Mouse (Mus musculus): Measurements from ENCODE around the gene Abcc4.
"Not testable (repeated sequence)": the region's sequence is repeated elsewhere in the genome, so short reads cannot be mapped to it uniquely, and the experiment has no call there.

Gene Abcc4

GRCm38 (mm10) chr14:118572688-118573245 lies 133.3 kb downstream of the Abcc4 start:
- no peak for DNase-seq

DNA sequence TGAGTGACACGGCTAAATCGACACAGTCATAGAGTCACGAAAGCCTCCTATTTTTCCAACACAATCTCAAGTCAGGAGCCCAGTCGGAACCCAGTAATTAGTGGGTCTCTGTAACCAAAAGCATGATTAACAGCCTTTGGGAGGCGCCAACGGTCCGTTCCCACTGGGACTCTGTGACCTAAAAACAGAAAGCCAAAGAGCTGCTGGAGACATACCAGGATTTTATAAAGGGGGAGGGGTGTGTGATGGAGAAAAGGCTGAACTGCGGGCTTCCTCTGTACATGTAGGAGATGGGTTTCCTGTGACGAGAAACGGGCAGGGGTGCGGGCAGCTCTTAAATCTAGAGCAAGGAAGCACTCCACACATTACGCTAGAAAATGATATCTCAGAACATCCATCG lies 136.4 kb downstream of the Abcc4 start:
- no peak for DNase-seq

DNA sequence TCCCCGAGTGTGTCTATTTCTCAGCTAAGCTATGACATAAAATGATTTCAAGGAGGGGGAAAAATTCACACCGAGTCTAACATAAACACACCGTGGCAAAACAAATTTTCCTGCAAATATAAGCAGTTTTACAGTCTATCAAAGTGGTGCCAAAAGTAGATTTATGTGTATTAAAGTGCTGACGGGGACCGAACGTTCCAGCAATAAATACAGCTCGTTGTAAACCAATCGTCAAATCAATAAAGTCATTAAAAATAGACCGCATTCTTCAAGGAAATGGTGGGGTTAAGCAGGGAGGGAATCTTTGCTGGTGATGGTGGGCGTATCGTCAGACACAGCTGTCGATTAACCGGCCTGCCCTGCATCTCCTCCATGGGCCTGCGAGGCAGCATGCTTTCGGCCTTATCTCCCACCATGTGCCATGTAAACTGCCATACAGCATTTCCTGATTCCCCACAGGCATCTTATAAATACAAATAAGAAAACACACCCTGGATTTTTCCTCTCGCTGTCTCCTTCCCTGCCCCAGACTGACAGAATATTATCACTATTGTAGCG lies 137.8 kb downstream of the Abcc4 start:
- no peak for DNase-seq

DNA sequence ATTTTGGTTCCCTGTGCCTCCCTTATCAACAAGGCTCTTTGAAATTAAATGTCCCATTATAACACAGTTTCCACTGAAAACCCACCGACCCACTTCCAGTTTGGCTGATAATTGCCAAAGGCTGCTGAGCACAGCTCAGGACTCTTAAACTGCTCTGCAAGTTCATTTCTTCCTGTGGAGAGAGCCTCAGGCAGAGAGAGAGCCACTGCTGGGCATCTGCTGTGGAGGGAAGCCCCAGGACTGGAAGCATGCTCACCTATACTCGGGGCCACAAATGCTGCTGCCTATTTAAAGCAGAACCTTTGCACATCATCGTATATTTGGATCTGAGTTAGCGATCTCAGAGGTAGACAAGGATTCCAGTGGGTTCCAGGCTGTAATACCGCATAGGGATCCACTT lies 139.2 kb downstream of the Abcc4 start:
- DNase-seq: no peak

GRCm38 (mm10) chr14:118566214-118566688 lies 139.8 kb downstream of the Abcc4 start:
- DNase-seq: no peak

DNA sequence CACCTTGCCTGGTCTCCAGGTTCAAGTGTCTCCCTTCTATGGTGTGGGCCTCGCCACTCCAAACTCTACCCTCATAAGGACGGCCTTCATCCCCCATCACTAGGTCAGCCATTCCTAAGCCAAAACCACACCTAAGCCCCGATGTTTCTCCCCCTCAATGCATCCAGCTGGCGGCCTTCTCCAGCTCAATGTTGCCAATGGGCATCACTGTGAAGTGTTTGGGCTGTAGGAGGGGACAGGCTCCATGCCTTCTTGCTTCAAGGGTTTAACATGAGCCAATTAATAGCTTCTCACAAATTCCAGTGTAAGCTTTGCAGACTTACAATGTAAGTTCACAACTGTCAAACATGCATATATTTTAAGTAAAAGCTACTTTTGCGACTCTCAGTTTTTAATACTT lies 140.3 kb downstream of the Abcc4 start:
- no peak for DNase-seq

- DNase-seq: no peak
Measured at GRCm38 (mm10) chr14:118563570-118563969, 142.4 kb downstream of the Abcc4 start.

DNA sequence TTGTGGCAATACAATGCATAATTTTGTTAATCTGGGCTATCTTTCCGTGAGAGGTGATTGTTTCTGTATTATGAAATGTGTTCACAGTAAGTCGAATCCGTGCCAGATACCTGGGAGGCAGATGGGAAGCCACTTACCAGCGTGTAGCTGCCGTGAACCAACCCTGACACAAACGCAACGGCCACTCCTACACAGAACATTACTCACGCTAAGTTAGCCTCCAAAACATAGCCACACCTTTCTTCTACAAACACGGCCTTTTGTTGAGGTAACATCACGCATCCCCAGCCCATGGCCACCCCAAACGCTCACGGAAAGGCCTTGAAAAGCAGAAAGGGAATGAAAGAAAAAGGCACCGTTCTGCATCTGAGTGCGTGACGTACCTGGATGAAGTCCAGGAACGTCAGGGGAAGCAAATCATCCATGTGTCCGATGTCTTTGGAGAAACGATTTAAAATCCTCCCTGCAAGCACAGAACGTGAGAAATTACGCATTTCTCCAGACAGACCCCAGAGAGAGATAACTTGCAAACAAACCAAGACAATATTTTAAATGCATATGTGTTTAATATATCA lies 153.0 kb downstream of the Abcc4 start:
- DNase-seq: no peak

DNA sequence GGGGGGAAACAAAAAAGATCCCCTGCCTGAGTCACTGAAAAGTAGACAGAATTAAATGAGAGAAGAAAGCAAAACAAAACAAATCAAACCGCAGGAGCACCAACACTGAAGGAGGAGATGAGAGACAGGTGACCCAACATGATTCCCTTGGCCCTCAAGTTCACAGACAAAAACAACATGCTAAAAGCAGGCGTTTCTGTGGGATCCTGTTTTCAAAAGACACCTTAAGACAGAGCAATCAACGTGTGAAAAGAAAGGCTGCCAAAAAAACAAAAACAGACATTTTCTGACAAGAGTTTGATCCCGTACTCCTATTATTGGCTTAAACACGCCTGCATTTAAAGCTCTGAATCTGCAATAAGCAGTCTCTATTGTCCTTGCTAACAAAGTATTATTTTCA lies 153.6 kb downstream of the Abcc4 start:
- DNase-seq: no peak

DNA sequence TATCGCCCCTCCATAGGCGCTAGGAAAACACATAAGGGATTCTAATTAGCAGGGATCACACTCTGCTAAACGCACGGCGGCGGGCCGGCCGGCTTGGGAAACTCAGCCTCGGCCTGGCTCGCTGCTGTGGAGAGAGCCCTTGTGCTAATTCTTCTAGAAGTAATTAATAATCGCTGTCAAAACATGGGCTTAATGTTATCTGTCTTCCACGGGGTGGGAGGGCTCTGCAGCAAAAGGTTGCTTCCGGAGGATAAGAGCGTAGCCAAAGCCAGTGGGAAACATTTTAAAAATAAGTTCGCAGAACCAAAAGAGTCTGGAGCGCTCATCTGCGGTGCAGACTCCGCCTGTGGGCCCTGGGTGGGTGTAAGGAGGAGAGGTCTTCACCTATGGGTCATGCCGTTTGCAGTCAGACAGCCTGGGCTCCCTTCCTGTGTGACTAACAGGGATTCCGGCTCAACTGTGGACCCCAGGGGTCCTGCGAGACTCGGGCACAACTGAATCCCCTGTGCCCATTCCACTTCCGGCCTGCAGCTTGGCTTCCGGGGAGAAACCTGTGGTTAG lies 154.2 kb downstream of the Abcc4 start:
- DNase-seq: peak; percentile 48

DNA sequence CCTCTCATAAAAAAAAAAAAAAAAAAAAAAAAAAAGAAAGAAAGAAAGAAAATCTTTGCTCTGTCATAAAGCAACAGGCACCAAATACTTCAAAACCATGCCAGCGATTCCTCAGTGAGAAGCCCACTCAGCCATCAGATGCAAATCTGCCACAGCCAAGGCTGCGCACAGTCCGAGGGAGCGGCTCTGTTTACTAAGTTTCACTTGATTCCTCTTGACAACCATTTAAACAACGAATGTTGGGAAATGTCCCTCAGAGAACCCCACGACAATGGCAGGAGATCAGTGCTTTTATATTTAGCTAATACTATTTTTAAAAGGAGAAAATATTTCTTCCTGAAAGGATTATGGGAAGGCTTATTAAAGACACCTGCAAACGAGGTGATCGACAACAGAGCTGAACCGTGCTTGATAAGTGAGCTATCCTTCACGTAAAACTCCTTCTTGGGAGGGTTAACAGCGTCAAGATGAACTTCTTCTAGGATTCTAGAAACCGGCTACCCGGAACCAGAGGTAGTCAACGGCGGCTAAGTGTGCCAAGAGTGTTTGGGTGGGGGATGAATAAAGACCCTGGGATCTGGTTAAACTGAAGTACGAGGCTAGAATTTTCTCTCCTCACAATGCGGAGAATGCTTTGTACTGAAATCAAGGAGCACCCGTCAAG lies 154.8 kb downstream of the Abcc4 start:
- DNase-seq: no peak

GRCm38 (mm10) chr14:118544493-118544892 lies 161.5 kb downstream of the Abcc4 start:
- DNase-seq: no peak

GRCm38 (mm10) chr14:118542947-118543346 lies 163.1 kb downstream of the Abcc4 start:
- DNase-seq: no peak

DNA sequence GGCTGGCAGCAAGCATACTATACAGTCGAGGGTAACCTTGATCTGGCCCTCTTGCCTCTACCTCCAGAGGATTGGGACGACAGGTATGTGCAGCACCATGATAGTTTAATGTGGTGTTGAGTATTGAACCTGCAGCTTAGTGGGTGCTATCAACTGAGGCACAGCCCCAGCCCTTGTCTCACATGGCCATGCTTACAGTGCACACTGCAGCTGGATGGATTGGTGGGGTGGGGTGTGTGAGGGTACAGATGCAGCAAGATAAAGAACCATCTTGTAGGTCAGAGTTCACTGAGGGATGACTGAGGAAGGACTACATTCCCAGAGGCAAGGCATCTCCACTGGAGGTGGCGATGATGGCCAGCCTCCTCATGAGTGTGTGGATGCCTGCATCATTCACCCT lies 174.5 kb downstream of the Abcc4 start:
- no peak for DNase-seq

DNA sequence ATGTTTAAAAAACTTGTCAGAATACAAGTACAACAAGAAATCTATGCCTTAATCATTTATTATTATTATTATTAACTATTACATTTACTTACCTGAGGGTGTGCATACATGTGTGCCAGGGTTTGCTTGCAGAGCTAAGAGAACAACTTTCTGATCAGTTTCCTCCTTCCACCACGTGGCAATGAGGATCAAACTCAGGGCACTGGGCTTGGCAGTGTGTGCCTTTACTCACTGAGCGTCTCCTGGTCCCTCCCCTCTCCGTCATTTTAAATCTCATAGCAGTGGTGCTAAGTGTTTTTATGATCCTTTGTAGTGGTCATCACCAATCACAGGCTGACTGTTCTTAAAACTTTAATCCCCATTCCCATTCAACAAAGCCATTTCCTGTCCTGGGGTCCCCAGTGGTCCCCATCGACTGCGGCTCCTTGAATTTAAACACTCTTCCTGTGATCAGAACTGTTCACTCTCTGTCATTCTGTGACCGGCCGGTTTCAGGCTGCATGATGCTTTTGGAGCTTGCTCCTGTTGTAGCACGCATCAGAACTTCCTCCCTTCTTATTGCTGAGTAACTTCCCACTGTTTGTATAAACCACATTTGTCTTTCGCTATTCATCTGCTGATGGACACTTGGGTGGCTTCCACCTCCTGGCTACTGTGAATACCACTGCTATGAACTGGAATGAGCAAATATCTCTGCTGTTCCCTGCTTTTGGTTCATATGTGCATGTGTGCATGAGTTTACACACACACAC lies 191.6 kb downstream of the Abcc4 start:
- DNase-seq: no peak

DNA sequence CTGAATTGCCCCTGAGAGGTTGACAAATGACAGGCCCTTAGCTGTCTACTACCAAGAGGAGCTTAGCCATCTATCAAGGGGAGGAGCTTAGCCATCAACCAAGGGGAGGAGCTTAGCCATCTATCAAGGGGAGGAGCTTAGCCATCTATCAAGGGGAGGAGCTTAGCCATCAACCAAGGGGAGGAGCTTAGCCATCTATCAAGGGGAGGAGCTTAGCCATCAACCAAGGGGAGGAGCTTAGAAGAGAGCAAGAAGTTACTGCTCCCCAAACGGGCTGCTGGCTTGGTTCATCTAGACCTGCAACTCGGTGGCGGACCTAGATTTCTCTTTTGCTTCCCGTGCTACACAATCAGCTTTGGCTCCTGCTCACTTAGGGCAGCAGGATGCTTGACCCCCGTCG lies 194.3 kb downstream of the Abcc4 start:
- not testable (repeated sequence) for DNase-seq

DNA sequence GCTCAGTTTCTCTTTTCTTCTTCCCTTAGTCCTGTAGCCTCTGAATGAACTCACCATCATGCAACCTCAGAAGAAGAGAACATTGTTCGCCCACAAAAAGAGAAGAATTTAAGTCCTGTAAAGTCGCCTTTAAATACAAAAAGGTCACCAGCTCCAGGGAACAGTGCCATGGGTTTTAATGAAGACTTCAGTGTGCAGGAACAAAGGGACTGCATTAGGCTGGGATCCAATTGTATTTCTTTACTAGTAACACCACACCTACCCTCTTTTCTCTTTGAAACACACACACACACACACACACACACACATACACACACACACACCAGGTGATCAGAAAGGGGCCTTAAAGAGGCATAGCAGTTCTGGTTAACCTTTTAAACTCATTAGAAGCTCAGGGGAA lies 195.2 kb downstream of the Abcc4 start:
- no peak for DNase-seq

GRCm38 (mm10) chr14:118510216-118510615 lies 195.8 kb downstream of the Abcc4 start:
- DNase-seq: no peak

- DNase-seq: no peak
Measured at GRCm38 (mm10) chr14:118507829-118508228, 198.2 kb downstream of the Abcc4 start.

DNA sequence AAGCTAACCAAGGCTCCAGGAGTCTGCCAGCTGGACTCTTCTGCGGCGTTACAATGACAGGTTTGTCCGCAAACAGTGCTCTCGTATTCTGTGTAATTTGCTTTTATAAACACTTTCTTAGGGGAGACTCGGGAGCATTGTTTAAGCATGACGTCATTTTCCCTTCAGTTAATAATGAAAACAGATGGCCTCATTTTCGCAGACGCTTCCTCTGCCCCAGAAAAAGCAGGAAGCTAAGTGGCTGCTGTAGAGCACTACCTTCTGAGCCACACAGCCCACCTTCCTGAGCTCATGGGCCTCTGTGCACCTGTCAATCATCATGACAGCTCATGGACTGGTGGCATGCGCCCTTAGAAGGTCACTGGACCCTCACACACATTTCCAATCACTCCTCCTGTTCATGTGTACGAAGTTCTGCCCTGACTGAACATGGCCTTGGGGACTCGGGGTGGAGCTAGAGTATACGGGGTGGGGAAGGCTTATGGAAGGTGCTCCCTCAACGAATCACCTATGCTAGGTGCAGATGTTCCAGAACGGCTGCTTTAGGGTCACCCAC lies 199.3 kb downstream of the Abcc4 start:
- DNase-seq: no peak

- no peak for DNase-seq
Measured at GRCm38 (mm10) chr14:118496767-118497166, 209.3 kb downstream of the Abcc4 start.

DNA sequence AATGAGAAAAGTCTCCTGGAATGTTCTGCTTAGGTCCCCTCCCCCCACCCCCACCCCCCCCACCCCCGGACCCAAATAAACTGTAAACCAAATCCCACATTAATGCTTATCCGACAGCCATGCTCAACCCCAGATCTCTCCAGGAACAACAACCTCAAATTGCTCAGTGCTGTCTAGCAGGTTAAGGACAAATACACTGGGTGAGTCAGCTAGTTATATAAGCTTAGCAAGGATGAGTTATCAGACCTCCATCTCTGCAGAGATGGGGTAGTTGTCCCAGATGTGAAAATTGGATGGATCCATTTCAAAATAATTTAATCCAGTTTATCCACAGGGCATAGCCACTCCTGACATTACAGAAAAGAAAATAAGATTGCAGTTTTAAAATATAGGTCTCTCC lies 210.6 kb downstream of the Abcc4 start:
- DNase-seq: no peak

- DNase-seq: no peak
Measured at GRCm38 (mm10) chr14:118491708-118492107, 214.3 kb downstream of the Abcc4 start.
